Mouse (Mus musculus) heart, postnatal 0 days (tissue): ENCODE measurements around the gene Tmem104. TPM values are rescaled to one million over a fixed set of nuclear protein-coding genes. Genes with fewer than 3 reads are reported as not detected.

ENCODE experiments used
- ATAC-seq: fragments of 200-750 bp; cut with Nextera tagmentation; 2 replicates; pipeline ENCODE4 v1.8.0; 2017; ENCODE audit warnings: low read depth, moderate number of reproducible peaks, moderate library complexity; ENCODE audit not compliant: insufficient read depth
- DNase-seq: peaks from one replicate; pipeline ENCODE4 v3.0.0-alpha.2; 2016; ENCODE audit warnings: low spot score
- H3K27ac ChIP-seq: fragments of 300-500 bp; sonication (generic); 2 replicates; pipeline ENCODE4 v1.5.1; 2014; ENCODE audit warnings: low read depth, mild to moderate bottlenecking
- H3K27me3 ChIP-seq: fragments of 300-500 bp; sonication (generic); 2 replicates; pipeline ENCODE4 v1.6.1; 2014; ENCODE audit warnings: low read length, mixed read lengths; ENCODE audit not compliant: control insufficient read depth, insufficient read depth
- H3K36me3 ChIP-seq: fragments of 300-500 bp; sonication (generic); replicated peaks from 2 replicates; pipeline ENCODE4 v1.6.1; 2014; ENCODE audit warnings: low read length, mixed read lengths; ENCODE audit not compliant: control insufficient read depth, insufficient read depth
- H3K4me1 ChIP-seq: fragments of 300-500 bp; sonication (generic); 2 replicates; pipeline ENCODE4 v1.6.1; 2014; ENCODE audit warnings: antibody characterized with exemption; ENCODE audit not compliant: control insufficient read depth, insufficient read depth
- H3K4me2 ChIP-seq: fragments of 300-500 bp; sonication (generic); 2 replicates; pipeline ENCODE4 v1.6.1; 2014; ENCODE audit warnings: low read depth, mild to moderate bottlenecking, low read length, moderate library complexity
- H3K4me3 ChIP-seq: fragments of 300-500 bp; sonication (generic); 2 replicates; pipeline ENCODE4 v1.5.1; 2014; ENCODE audit warnings: low read depth, low read length
- H3K9ac ChIP-seq: fragments of 300-500 bp; sonication (generic); replicated peaks from 2 replicates; pipeline ENCODE4 v1.6.1; 2014; ENCODE audit warnings: low read depth, low read length, mixed read lengths
- H3K9me3 ChIP-seq: fragments of 300-500 bp; sonication (generic); replicated peaks from 2 replicates; pipeline ENCODE4 v1.6.1; 2016; ENCODE audit warnings: low read length; ENCODE audit not compliant: control insufficient read depth
- CTCF ChIP-seq: IDR thresholded peaks from 2 replicates; pipeline ENCODE4 v1.5.1; 2016; ENCODE audit warnings: antibody characterized with exemption, control low read depth, low read depth
- EP300 ChIP-seq: IDR thresholded peaks from 2 replicates; pipeline ENCODE4 v1.6.1; 2016; ENCODE audit warnings: antibody characterized with exemption, low read depth
- WGBS: fragments of 180-500 bp; shearing (Covaris S2); extraction: QIAGEN DNeasy Blood & Tissue Kit; methylation state at CpG from one replicate; pipeline ENCODE4 v1.1.7; 2014; 5-methylcytosine and 5-hydroxymethylcytosine counted together
- polyA plus RNA-seq: library from polyadenylated mRNA; unstranded; fragments of >200 nt; fragmentation: Nextera tagmentation; extraction: Ambion mirVana; gene quantifications from 2 replicates; pipeline ENCODE4 v1.2.1, GENCODE M21; 2015
- total RNA-seq: library from RNA; depleted of rRNA; stranded (reverse); fragments of >200 nt; gene quantifications from 2 replicates; pipeline ENCODE4 v1.2.3, GENCODE M21; 2014; ENCODE audit warnings: low replicate concordance

Tmem104 gene
- total and polyA plus RNA-seq, 2 experiments from 2014 or later: 4.1 to 6.4 TPM

DNA sequence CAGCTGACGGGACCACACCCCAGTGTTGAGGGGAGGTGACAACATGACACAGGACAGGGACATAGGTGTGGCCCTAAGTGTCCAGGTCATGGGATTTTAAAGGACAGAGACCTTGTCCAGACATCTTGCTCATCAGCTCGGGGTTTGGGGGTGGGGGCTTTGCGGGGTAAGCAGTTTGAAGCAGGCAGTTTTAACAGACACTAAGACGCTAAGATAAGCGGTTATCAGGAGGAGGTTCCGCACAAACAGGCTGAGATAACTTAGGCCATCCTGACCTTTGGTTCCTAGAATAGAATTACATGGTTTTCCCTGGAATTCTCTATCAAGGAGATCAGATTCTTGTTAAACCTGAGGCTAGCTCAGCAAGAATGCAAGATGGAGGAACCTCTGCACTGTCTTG lies 7.4 kb downstream of the Tmem104 start:
- H3K4me2 ChIP-seq: no peak overlapping the region
- no peak for ATAC-seq
- H3K27ac ChIP-seq: no peak overlapping the region
- no peak for TF ChIP-seq CTCF
- no peak for TF ChIP-seq EP300
- peaks cover 8% of the 10 kb centered on the region for H3K4me1 ChIP-seq
- no peak overlapping the region for H3K4me3 ChIP-seq
- H3K9ac ChIP-seq: no peak overlapping the region
- H3K9me3 ChIP-seq: no peaks in the 10 kb centered on the region
- H3K36me3 ChIP-seq: peaks cover 8% of the 10 kb centered on the region; the same call in 1 of the 2 replicates
- DNase-seq: no peak
- H3K27me3 ChIP-seq: no peaks in the 10 kb centered on the region
- WGBS: 53% methylated on average over 6 of the region's 6 CpGs

DNA sequence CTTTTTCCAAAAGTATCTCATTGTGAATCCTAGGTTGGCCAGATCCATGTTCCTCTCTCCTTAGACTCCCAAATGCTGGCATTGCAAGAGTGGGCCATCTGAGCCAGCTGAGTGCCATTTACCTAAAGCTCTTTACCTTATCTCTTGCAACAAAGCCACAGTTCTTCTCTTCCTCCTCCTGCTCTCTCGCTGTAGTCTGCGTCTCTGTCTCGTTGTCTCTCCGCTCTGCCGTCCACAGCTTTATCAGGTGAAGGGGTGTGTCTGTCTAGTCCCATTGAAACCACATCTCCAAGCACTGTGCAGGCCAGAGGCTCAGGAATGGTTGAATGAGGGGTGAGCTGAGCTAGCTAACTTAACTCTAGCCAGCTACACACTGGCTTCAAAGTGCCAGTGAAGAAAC lies 8.6 kb downstream of the Tmem104 start:
- ATAC-seq (no peak), DNase-seq (no peak)
- TF ChIP-seq EP300: no peak
- TF ChIP-seq CTCF: no peak
- Histone ChIP-seq H3K27ac (no peak overlapping the region), H3K27me3 (no peaks in the 10 kb centered on the region), H3K4me2 (no peak overlapping the region), H3K36me3 (peaks cover 14% of the 10 kb centered on the region; the same call in 1 of the 2 replicates), H3K4me1 (peaks cover 8% of the 10 kb centered on the region), H3K9ac (no peak overlapping the region), H3K9me3 (no peaks in the 10 kb centered on the region), H3K4me3 (no peak overlapping the region)
- 35% methylated on average over 5 of the region's 5 CpGs for WGBS

DNA sequence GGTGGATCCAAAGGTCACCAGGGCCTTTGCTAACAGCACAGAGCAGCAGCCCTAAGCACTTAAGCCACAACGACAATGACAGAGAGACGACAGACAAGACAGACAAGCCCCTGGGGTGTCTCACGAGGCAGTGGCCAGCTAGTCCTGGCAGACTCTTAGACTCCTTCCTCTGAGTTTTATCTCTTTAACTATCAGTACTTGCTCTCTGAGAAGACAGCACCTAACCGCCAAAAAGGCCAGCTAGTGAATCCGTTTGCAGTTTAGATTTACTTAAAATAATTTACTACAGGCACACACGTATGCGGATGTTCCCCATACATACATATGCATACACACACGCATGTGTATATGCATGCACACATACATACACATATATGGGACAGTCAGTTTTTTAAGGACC lies 10.3 kb downstream of the Tmem104 start:
- TF ChIP-seq EP300 (no peak), CTCF (no peak)
- Histone ChIP-seq H3K27ac (no peak overlapping the region), H3K4me3 (no peak overlapping the region), H3K36me3 (peaks cover 23% of the 10 kb centered on the region; the same call in 1 of the 2 replicates), H3K9me3 (no peaks in the 10 kb centered on the region), H3K27me3 (no peaks in the 10 kb centered on the region), H3K4me1 (no peaks in the 10 kb centered on the region), H3K4me2 (no peak overlapping the region), H3K9ac (no peak overlapping the region)
- DNase-seq (no peak), ATAC-seq (no peak)
- WGBS: 66% methylated on average over 8 of the region's 8 CpGs

DNA sequence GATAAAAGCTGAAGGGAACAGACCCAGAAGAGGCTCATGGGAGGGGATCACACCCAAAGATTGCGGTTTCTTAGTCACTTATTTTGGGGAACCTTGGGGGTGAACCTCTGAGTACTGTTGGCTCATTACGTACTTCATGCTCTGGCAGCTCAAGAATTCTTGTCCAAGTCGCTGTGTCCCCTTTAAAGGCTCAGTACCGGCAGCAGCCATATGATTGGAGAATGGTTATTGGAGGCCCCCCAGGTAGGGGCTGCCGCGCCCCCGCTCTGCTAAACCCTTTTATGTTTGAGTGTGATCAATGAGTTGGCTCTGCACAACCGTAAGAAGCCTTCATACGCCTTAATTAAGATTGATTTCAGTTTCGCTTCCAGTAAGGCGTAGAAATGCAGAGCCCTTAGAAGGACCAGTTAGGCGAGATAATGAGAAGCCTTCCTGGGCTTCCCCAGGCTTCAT lies 11.7 kb downstream of the Tmem104 start:
- H3K4me3 ChIP-seq: no peak overlapping the region
- DNase-seq (no peak), ATAC-seq (no peak)
- H3K9ac ChIP-seq: no peak overlapping the region
- no peaks in the 10 kb centered on the region for H3K27me3 ChIP-seq
- WGBS: 71% methylated on average over 12 of the region's 12 CpGs
- no peak for TF ChIP-seq CTCF
- no peak for TF ChIP-seq EP300
- peaks cover 23% of the 10 kb centered on the region; the same call in 1 of the 2 replicates for H3K36me3 ChIP-seq
- no peaks in the 10 kb centered on the region for H3K4me1 ChIP-seq
- H3K9me3 ChIP-seq: no peaks in the 10 kb centered on the region
- H3K4me2 ChIP-seq: no peak overlapping the region
- no peak overlapping the region for H3K27ac ChIP-seq

DNA sequence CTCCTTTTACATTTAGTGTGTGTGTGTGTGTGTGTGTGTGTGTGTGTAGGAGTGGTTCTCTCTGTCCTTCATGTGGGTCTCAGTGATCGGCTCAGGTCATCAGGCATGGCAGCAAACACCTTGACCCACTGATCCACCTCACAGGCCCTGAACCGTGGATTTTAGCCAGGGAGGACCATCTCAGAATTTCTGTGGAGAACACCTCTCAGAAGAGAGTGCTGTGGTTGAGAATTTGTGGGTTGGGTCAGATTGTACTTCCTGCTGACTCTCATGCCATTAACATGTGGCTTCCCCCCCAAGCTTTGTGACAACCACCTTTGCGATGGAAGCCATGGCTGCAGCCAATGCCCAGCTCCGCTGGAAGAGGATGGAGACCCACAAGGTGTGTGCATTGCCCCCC lies 13.2 kb downstream of the Tmem104 start:
- Histone ChIP-seq H3K4me3 (no peak overlapping the region), H3K4me1 (no peaks in the 10 kb centered on the region), H3K9ac (no peak overlapping the region), H3K9me3 (no peaks in the 10 kb centered on the region), H3K27me3 (no peaks in the 10 kb centered on the region), H3K4me2 (no peak overlapping the region), H3K27ac (no peak overlapping the region), H3K36me3 (peaks cover 30% of the 10 kb centered on the region)
- TF ChIP-seq EP300 (no peak), CTCF (no peak)
- WGBS: 89% methylated on average over 4 of the region's 4 CpGs
- ATAC-seq (no peak), DNase-seq (no peak)

DNA sequence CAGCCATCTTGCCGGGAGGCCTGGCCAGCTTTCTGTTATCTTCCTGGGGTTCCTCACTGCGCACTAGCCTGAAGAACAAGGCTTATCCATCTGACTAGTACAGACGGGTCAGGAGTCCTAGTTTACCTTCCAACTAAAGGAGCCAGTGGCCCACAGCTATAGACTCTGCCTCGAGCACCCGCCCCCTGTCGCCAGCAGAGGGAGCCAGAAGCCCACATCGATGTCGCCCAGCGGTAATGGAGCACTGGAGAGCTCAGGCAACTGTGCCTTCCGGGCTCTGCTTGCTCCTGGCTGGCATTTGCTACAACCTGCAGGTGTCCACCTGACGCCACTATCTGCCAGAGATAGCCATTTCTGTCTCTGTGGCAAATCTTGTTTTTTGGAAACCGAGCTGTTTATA lies 15.0 kb downstream of the Tmem104 start:
- ATAC-seq: peak; percentile 87
- WGBS: 11% methylated on average over 12 of the region's 12 CpGs
- TF ChIP-seq CTCF: peak; percentile 94
- TF ChIP-seq EP300: no peak

More for the DNA sequence above, 15.0 kb downstream of the Tmem104 start:
- Histone ChIP-seq H3K27ac (no peak overlapping the region), H3K4me2 (no peak overlapping the region), H3K9me3 (no peaks in the 10 kb centered on the region), H3K36me3 (peaks cover 47% of the 10 kb centered on the region), H3K27me3 (no peaks in the 10 kb centered on the region), H3K4me3 (no peak overlapping the region), H3K4me1 (no peaks in the 10 kb centered on the region), H3K9ac (no peak overlapping the region)
- DNase-seq: peak; percentile 58
